Mouse (Mus musculus) kidney, postnatal 0 days (tissue): ENCODE measurements around the gene Troap. TPM values are rescaled to one million over a fixed set of nuclear protein-coding genes. Genes with fewer than 3 reads are reported as not detected.

Source experiments
- ATAC-seq: fragments of 200-750 bp; cut with Nextera tagmentation; replicated peaks from 2 replicates; pipeline ENCODE4 v1.8.0; 2017; ENCODE audit warnings: low read depth, moderate number of reproducible peaks, moderate TSS enrichment, moderate library complexity; ENCODE audit not compliant: low FRiP score
- DNase-seq: peaks from one replicate; pipeline ENCODE4 v3.0.0-alpha.2; 2016; ENCODE audit warnings: low spot score
- H3K27ac ChIP-seq: fragments of 300-500 bp; sonication (generic); 2 replicates; pipeline ENCODE4 v1.5.1; 2014; ENCODE audit warnings: mild to moderate bottlenecking
- H3K27me3 ChIP-seq: fragments of 300-500 bp; sonication (generic); 2 replicates; pipeline ENCODE4 v1.6.1; 2014; ENCODE audit warnings: low read length, mixed read lengths; ENCODE audit not compliant: insufficient read depth
- H3K36me3 ChIP-seq: fragments of 300-500 bp; sonication (generic); 2 replicates; pipeline ENCODE4 v1.6.1; 2014; ENCODE audit warnings: low read length, mixed read lengths; ENCODE audit not compliant: insufficient read depth
- H3K4me1 ChIP-seq: fragments of 300-500 bp; sonication (generic); replicated peaks from 2 replicates; pipeline ENCODE4 v1.6.1; 2014; ENCODE audit warnings: antibody characterized with exemption, low read length, mixed read lengths; ENCODE audit not compliant: insufficient read depth
- H3K4me2 ChIP-seq: fragments of 300-500 bp; sonication (generic); 2 replicates; pipeline ENCODE4 v1.6.1; 2014; ENCODE audit warnings: mild to moderate bottlenecking, low read length, moderate library complexity, mixed read lengths
- H3K4me3 ChIP-seq: fragments of 300-500 bp; sonication (generic); replicated peaks from 2 replicates; pipeline ENCODE4 v1.5.1; 2014; ENCODE audit warnings: low read depth, low read length
- H3K9ac ChIP-seq: fragments of 300-500 bp; sonication (generic); 2 replicates; pipeline ENCODE4 v1.6.1; 2014; ENCODE audit warnings: low read depth, low read length
- H3K9me3 ChIP-seq: fragments of 300-500 bp; sonication (generic); replicated peaks from 2 replicates; pipeline ENCODE4 v1.6.1; 2016; ENCODE audit warnings: low read length, inconsistent platforms, mixed read lengths
- CTCF ChIP-seq: IDR thresholded peaks from 2 replicates; pipeline ENCODE4 v1.5.1; 2016; ENCODE audit warnings: antibody characterized with exemption, low read depth, mild to moderate bottlenecking, moderate library complexity
- WGBS: fragments of 180-500 bp; shearing (Covaris S2); extraction: QIAGEN DNeasy Blood & Tissue Kit; methylation state at CpG from one replicate; pipeline ENCODE4 v1.1.7; 2014; 5-methylcytosine and 5-hydroxymethylcytosine counted together
- polyA plus RNA-seq: library from polyadenylated mRNA; unstranded; fragments of >200 nt; fragmentation: Nextera tagmentation; extraction: Ambion mirVana; gene quantifications from 2 replicates; pipeline ENCODE4 v1.2.1, GENCODE M21; 2015

Troap gene
- polyA plus RNA-seq, 1 experiment from 2014 or later: 11.5 TPM

DNA sequence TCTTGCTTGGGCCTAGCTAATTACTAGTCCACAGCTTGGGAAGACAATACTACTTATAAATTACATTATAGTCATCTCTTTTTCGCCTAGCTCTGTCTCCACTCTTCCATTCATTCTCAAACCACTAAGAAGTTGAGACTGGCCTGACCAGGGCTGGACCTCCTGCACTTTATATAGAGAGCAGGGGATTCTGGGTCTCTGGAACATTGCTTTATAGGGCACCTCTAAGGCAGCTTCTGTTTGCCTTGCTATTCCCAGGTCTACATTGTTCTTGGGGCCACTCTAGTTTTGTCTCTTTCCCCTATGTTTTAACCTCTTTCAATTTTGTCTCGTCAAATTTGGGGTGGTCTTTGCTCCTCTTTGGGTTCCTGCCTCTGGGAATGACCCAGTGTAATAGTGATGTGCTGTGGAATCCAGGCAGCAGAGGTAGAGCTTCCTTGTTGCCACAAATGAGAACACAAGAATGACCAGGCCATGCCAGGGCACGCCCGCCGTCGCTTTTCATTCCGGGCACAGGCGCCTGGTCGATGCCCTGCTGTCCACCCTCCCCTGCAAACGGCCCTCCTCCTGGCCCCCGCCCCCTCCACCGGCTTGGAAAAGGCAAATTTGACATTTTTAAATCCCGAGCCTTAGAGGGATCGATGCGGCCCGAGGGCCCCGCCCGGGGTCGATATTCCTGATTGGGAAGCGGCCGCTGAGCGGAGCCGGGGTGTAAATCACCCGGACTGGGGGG, 21.9 kb downstream of the Troap start:
- no peak for ATAC-seq
- 0 out of 2 replicates have a peak overlapping the region, but pooled peaks have one; percentile 48 for H3K27ac ChIP-seq

DNA sequence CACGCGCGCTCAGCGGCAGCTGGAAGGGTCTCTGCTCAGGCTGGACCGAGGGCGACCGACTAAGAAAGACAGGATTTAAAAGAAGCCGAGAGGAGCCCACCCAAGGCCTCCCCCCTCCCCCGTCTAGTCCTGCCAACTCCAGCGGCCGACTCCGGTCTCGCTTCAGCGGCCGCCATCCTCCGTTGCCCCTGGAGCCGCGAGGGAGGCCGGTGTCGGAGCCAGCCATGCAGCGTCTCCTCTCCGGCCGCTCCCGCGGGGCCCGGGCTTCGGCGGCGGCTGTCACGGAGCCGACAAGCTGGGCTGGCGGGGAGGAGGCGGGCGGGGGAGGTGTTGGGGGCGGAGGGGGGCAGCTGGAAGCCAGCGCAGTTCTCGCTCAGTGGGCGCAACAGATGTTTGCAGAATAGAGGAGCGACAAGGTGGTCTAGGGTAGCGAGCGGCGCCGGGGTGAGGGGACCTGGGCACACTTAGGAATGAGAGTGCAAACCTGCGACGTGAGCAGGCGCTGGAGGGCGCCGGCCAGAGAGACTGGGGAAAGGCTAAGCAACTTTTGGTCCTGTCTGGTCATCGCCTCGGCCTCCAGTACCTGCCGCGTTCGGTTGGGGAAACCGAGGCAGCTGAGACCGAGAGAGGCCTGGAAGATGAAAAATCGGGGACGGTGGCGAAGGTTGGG, 22.6 kb downstream of the Troap start:
- Histone ChIP-seq H3K4me1 (peaks cover 45% of the 10 kb centered on the region), H3K9ac (peak overlapping the region; percentile 18), H3K4me2 (peak overlapping the region; percentile 80), H3K36me3 (no peaks in the 10 kb centered on the region), H3K9me3 (no peaks in the 10 kb centered on the region), H3K4me3 (peak overlapping the region; percentile 38), H3K27me3 (peaks cover 20% of the 10 kb centered on the region), H3K27ac (peak overlapping the region; percentile 48; the same call in 1 of the 2 replicates)
- ATAC-seq (peak; percentile 40), DNase-seq (peak; percentile 80)
- under 1% methylated on average over 54 of the region's 58 CpGs for WGBS
- TF ChIP-seq CTCF: no peak

More for the DNA sequence above, 21.9 kb downstream of the Troap start:
- H3K4me1 ChIP-seq: peaks cover 45% of the 10 kb centered on the region
- peak overlapping the region; percentile 38 for H3K4me3 ChIP-seq
- 8% methylated on average over 24 of the region's 24 CpGs for WGBS
- no peaks in the 10 kb centered on the region for H3K36me3 ChIP-seq
- TF ChIP-seq CTCF: no peak
- peak overlapping the region; percentile 14; the same call in 1 of the 2 replicates for H3K9ac ChIP-seq
- H3K9me3 ChIP-seq: no peaks in the 10 kb centered on the region
- peaks cover 20% of the 10 kb centered on the region for H3K27me3 ChIP-seq
- DNase-seq: no peak
- peak overlapping the region; percentile 80 for H3K4me2 ChIP-seq

DNA sequence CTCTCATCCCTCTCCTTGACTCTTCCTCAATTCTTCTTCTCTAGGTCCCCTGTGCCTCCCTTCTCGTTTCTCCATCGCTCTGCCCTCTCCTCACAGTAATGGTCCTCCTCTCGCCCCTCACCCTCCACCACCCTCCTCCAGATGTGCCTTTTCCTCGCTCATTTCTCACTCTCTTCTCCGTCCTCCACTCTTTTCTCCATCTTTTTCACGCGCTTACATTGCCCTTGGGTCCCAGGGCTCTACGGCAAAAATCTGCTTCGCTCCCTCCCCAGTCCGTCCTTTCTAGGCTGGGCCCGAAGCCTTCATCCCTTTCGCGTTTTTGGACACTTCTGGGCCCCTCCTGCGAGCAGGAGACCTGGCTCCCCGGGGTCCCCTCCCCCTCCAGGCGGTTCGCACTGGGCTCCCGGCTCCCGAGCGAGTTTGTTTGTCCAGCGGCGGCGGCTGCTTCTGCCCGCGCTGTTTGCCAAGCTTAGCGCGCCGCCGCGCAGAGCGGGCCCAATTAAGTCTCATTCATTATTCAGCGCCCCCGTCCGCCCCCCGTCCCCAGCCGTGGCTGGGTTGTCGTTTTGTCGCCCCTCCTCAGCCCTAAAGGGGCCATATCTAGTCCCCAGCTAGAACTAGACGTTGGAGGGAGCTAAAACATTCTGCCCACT, 23.6 kb downstream of the Troap start:
- peak overlapping the region; percentile 80 for H3K4me2 ChIP-seq
- H3K36me3 ChIP-seq: no peaks in the 10 kb centered on the region
- H3K9me3 ChIP-seq: no peaks in the 10 kb centered on the region
- ATAC-seq (no peak), DNase-seq (no peak)
- H3K27me3 ChIP-seq: peaks cover 20% of the 10 kb centered on the region
- H3K4me3 ChIP-seq: peak overlapping the region; percentile 38
- 2% methylated on average over 38 of the region's 39 CpGs for WGBS
- peak overlapping the region; percentile 52; the same call in 1 of the 2 replicates for H3K9ac ChIP-seq
- no peak for TF ChIP-seq CTCF
- H3K4me1 ChIP-seq: peaks cover 45% of the 10 kb centered on the region
- no peak overlapping the region; the same call in 1 of the 2 replicates for H3K27ac ChIP-seq

DNA sequence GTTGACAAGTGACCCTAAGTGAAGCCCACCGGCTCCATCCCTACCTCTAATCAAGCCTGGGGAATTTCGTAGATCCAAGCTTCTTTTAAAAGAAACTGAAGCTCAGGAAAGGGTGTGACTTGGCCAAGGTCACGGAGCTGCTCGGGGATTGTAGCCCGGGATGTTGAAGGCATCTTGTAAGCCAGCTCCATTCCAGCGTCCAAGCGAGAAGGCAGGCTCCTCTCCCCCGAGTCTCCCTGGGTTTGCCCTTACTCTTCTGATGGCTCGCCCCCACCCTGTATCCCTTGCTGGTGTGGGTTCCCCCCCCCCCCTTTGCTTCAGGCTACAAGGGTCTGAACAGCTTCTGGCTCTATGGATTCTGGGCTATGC, 24.1 kb downstream of the Troap start:
- Histone ChIP-seq H3K36me3 (no peaks in the 10 kb centered on the region), H3K4me2 (peak overlapping the region; percentile 80), H3K27me3 (peaks cover 20% of the 10 kb centered on the region), H3K9ac (peak overlapping the region; percentile 52; the same call in 1 of the 2 replicates), H3K27ac (no peak overlapping the region), H3K9me3 (no peaks in the 10 kb centered on the region), H3K4me1 (peaks cover 41% of the 10 kb centered on the region), H3K4me3 (peak overlapping the region; percentile 38)
- WGBS: 3% methylated on average over 9 of the region's 9 CpGs
- DNase-seq (no peak), ATAC-seq (no peak)
- TF ChIP-seq CTCF: no peak

DNA sequence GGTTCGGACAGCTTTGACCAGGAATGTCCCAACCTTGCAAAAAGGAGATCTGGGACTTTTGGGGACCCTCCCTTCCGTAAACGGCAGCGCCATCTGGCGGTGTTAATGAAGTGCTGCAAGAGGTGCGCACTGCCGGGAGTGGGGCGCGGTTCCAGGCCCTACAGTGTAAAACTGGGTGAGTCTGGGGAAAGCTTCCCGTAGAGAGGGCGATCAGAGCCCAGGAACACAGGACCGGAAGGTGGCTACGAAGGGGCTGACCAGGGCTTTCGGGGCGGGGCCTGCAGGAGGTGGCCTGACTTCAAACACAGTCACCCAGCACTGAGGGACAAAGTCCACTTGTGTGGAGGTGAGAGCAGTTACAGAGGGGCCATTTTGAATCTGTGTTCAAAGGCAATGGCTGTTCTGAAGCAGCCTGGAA, 24.8 kb downstream of the Troap start:
- peak; percentile 74 for ATAC-seq
- H3K27ac ChIP-seq: 0 out of 2 replicates have a peak overlapping the region, but pooled peaks have one; percentile 54

DNA sequence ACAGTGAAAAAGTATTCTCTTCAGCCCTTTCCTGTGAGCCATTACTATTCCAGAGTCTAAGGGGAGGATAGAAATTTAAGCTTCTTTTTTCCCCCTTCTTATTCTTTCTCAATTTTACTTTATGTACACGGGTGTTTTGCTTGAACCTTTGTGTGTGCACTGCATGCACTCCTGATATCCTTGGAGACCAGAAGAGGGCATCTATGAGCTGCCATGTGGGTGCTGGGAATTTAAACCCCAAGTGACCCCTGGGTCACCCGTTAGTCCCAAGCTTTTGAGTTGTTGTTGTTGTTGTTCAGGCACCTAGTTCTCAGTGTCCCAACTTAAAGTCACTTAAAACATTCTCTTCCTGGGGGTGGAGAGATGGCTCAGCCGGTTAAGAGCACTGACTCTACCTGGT, 25.6 kb downstream of the Troap start:
- peaks cover 30% of the 10 kb centered on the region for H3K4me1 ChIP-seq
- no peak overlapping the region for H3K4me3 ChIP-seq
- ATAC-seq (no peak), DNase-seq (no peak)
- no peak overlapping the region for H3K9ac ChIP-seq
- peaks cover 17% of the 10 kb centered on the region for H3K27me3 ChIP-seq
- WGBS: 56% methylated on average over 3 of the region's 3 CpGs
- H3K4me2 ChIP-seq: no peak overlapping the region
- no peak overlapping the region for H3K27ac ChIP-seq
- no peaks in the 10 kb centered on the region for H3K9me3 ChIP-seq
- no peaks in the 10 kb centered on the region for H3K36me3 ChIP-seq
- TF ChIP-seq CTCF: 0 out of 2 replicates have a peak, but pooled peaks have one; percentile 42

More for the DNA sequence above, 24.8 kb downstream of the Troap start:
- peaks cover 20% of the 10 kb centered on the region for H3K27me3 ChIP-seq
- H3K4me1 ChIP-seq: peaks cover 36% of the 10 kb centered on the region
- H3K4me3 ChIP-seq: peak overlapping the region; percentile 13
- no peaks in the 10 kb centered on the region for H3K36me3 ChIP-seq
- peak; percentile 83 for DNase-seq
- H3K9ac ChIP-seq: 0 out of 2 replicates have a peak overlapping the region, but pooled peaks have one; percentile 18
- WGBS: 2% methylated on average over 15 of the region's 15 CpGs
- peak overlapping the region; percentile 80 for H3K4me2 ChIP-seq
- peak; percentile 87 for TF ChIP-seq CTCF
- H3K9me3 ChIP-seq: no peaks in the 10 kb centered on the region
